Mouse (Mus musculus) small intestine, adult 2 months (tissue): Measurements from ENCODE around the gene Gm6614. TPM values are rescaled to one million over a fixed set of nuclear protein-coding genes. Genes with fewer than 3 reads are reported as not detected.

Experiments
- H3K27ac ChIP-seq: fragments of 200-500 bp; 2 replicates; pipeline ENCODE4 v1.5.1; 2012; ENCODE audit warnings: low read depth, low read length, control low read depth, inconsistent platforms; ENCODE audit not compliant: insufficient read depth
- H3K27me3 ChIP-seq: fragments of 200-500 bp; 2 replicates; pipeline ENCODE4 v1.6.1; 2012; ENCODE audit warnings: mild to moderate bottlenecking, moderate library complexity, low read length, inconsistent platforms; ENCODE audit not compliant: control insufficient read depth, insufficient read depth
- H3K36me3 ChIP-seq: fragments of 200-500 bp; 2 replicates; pipeline ENCODE4 v1.6.1; 2012; ENCODE audit warnings: mild to moderate bottlenecking, low read length, control low read depth, inconsistent platforms; ENCODE audit not compliant: control insufficient read depth, insufficient read depth
- H3K4me1 ChIP-seq: fragments of 200-500 bp; 2 replicates; pipeline ENCODE4 v1.6.1; 2012; ENCODE audit warnings: low read length, inconsistent platforms, mixed read lengths; ENCODE audit not compliant: control insufficient read depth, insufficient read depth, insufficient read length
- H3K4me3 ChIP-seq: fragments of 200-500 bp; 2 replicates; pipeline ENCODE4 v1.5.1; 2012; ENCODE audit warnings: low read depth, mild to moderate bottlenecking, control low read depth, inconsistent platforms, low read length, moderate library complexity
- CTCF ChIP-seq: fragments of 200-500 bp; IDR thresholded peaks from 2 replicates; pipeline ENCODE4 v1.5.1; 2012; ENCODE audit warnings: low read depth, mild to moderate bottlenecking, control low read depth, inconsistent platforms, low read length, moderate library complexity, mixed read lengths; ENCODE audit not compliant: insufficient replicate concordance, insufficient read length; ENCODE audit errors: extremely low read depth
- POLR2A ChIP-seq: fragments of 200-500 bp; IDR thresholded peaks from 2 replicates; pipeline ENCODE4 v1.6.1; 2012; ENCODE audit warnings: low read depth, mild to moderate bottlenecking, control low read depth, inconsistent platforms, low read length, moderate library complexity
- WGBS: fragments of 180-500 bp; shearing (Covaris S2); methylation state at CpG from one replicate; pipeline ENCODE4 v1.1.7; 2018; 5-methylcytosine and 5-hydroxymethylcytosine counted together
- polyA plus RNA-seq: library from polyadenylated mRNA; depleted of rRNA; stranded (reverse); fragments of >200 nt; gene quantifications from 2 replicates; pipeline ENCODE4 v1.2.3, GENCODE M21; 2012; rRNA removed

Gene Gm6614
- polyA plus RNA-seq, 1 experiment: not detected

DNA sequence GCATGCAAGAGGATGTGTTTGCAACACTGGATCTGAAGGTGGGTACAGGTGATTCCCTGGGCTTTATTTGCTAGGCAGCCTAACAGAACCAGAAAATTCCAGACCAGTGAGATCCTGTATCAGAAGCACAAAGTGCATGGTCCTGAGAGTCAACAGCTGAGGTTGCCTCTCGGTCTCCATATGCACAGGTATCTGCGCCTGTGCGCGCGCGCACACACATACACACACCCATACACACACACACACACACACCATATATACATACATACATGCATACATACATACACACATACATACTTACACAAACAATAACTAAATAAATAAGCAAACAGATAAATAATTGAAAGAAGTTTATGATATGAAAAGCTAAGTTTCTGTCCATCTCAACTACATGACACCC, 24.4 kb downstream of the Gm6614 start:
- H3K27me3 ChIP-seq: no peaks in the 10 kb centered on the region
- no peak for TF ChIP-seq POLR2A
- no peak for TF ChIP-seq CTCF
- 96% methylated on average over 6 of the region's 6 CpGs for WGBS
- no peak overlapping the region for H3K27ac ChIP-seq
- no peak overlapping the region for H3K4me3 ChIP-seq
- H3K36me3 ChIP-seq: no peaks in the 10 kb centered on the region
- H3K4me1 ChIP-seq: no peaks in the 10 kb centered on the region

DNA sequence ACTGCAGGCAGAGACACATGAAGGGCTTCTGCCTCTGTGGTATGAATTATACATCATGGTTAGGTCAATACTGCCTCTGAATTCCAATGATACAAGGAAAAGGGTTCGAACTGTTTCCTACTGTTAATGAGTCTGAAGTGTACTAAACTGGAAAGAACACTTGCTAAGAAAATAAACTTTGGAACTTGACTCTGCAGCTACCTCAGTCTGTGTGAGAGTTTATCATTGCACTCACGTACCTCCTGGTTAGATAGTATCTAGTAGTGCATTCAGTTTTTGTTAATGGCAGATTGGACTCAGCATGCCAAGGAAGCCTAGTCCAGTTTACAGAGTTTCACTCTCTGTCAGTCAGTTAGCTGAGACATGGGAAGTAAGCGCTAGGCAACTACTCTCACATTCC, 26.6 kb downstream of the Gm6614 start:
- H3K36me3 ChIP-seq: no peaks in the 10 kb centered on the region
- no peaks in the 10 kb centered on the region for H3K4me1 ChIP-seq
- H3K27ac ChIP-seq: no peak overlapping the region
- TF ChIP-seq POLR2A (no peak), CTCF (no peak)
- WGBS: 61% methylated on average over 3 of the region's 3 CpGs
- no peak overlapping the region for H3K4me3 ChIP-seq
- no peaks in the 10 kb centered on the region for H3K27me3 ChIP-seq

DNA sequence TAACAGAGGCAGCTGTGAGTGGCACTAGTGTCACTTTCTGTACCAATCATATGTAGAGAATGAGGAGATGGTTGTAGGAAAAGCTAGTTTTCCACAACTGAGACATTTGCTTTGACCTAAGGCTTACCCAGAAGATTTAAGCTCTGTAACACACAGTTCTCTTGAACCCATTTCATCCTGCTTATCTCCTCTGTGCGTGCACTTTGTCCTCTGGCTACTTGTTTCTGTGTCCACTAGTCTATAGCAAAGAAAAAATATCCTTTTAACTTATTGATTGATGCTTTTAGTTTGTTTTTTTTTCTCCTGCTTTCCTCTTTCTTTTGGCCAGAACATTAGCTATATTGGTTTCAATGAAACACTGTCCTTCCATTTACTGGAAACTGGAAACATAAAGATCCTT, 48.8 kb downstream of the Gm6614 start:
- no peak overlapping the region for H3K4me3 ChIP-seq
- no peak overlapping the region for H3K27ac ChIP-seq
- WGBS: 54% methylated on average over 1 of the region's 1 CpGs
- TF ChIP-seq CTCF: no peak
- TF ChIP-seq POLR2A: no peak
- no peaks in the 10 kb centered on the region for H3K4me1 ChIP-seq
- H3K27me3 ChIP-seq: no peaks in the 10 kb centered on the region
- no peaks in the 10 kb centered on the region for H3K36me3 ChIP-seq

DNA sequence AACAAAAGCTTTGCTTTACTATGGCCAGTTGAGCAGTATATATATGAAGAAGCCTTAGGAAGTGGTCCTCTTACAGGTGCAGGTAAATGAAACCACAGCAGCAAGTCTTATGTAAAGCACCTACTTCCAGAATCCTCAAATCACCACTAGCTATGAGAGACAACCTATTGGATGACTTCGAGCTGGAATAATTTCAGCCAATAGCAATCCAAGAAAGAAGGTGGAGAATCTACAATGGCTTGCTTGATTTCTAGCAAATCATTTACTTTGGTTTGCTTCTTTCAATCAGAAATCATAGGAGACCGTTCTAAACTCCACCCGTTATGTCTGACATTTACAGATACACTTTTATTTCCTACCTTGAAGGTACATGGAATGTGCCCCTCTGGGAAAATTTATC, 49.4 kb downstream of the Gm6614 start:
- Histone ChIP-seq H3K36me3 (no peaks in the 10 kb centered on the region), H3K27me3 (no peaks in the 10 kb centered on the region), H3K4me3 (no peak overlapping the region), H3K4me1 (no peaks in the 10 kb centered on the region), H3K27ac (no peak overlapping the region)
- TF ChIP-seq CTCF (no peak), POLR2A (no peak)
- WGBS: 69% methylated on average over 3 of the region's 3 CpGs

DNA sequence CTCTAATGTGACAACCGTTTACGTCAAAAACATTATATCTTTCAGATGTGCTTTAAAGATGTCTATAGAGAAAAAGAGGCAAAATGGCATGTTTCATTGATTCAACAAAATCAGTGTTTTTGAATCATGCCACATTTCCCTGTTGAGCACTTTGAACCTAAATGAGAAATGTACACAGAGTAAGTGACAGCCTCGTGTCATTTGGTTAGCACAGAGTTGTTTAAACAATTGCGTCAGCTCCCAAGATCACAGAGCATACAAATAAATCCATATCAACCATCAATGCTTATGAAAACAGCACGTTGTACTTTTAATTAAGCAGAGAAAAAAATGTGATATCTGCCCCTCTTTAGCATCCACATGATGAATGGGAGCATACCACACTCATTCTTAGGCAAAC, 50.7 kb downstream of the Gm6614 start:
- no peaks in the 10 kb centered on the region for H3K4me1 ChIP-seq
- WGBS: 50% methylated on average over 5 of the region's 5 CpGs
- no peaks in the 10 kb centered on the region for H3K27me3 ChIP-seq
- TF ChIP-seq CTCF (no peak), POLR2A (no peak)
- H3K4me3 ChIP-seq: no peak overlapping the region
- no peaks in the 10 kb centered on the region for H3K36me3 ChIP-seq
- no peak overlapping the region for H3K27ac ChIP-seq

DNA sequence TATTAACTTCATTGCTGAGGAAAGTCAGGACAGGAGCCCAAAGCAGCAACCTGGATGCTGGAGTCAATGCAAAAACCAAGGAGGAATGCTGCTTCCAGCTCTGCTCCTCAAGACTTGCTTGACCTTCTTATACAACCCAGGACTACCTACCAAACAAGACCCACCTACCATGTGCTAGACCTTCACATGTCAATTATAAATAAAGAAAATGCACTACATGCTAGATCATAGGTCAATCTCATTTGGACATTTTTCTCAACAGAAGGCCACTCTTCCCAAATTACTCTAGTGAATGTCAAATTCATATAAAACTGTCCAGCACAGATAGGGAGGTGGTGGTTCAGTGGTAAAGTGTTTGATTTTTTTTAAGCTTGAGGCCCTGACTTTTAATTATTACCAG, 64.4 kb downstream of the Gm6614 start, which contains the start of gene Slco1a1:
Gene Slco1a1, minus strand, starts transcription at position 101 of the 400 bp plus-strand sequence.
- Histone ChIP-seq H3K4me1 (no peaks in the 10 kb centered on the region), H3K4me3 (no peak within 1 kb of the TSS), H3K27ac (no peak within 1 kb of the TSS), H3K27me3 (no peaks in the 10 kb centered on the region), H3K36me3 (no peaks in the 10 kb centered on the region)
- TF ChIP-seq CTCF (no peak), POLR2A (no peak)

DNA sequence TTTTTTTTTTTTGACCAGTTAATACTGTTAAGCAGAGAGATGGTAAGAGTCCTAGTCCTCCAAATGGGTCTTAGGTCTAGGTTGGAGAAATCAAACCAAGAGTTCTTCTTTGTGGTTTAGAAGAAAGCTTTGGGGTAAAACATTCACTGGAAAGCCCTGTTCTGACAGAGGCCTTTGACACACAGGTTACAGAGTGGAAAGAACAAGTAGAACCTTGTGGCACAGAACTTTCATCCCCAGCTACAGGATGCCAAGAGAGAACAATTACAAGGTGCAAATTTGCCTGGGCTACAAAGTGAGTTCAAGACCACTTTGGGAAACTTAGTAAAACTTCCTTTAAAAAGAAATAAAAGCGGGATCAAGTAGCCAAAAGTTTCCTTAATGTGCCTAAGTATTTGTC, 70.8 kb downstream of the Gm6614 start:
- Histone ChIP-seq H3K27me3 (no peaks in the 10 kb centered on the region), H3K4me1 (no peaks in the 10 kb centered on the region), H3K36me3 (no peaks in the 10 kb centered on the region), H3K27ac (no peak overlapping the region), H3K4me3 (no peak overlapping the region)
- WGBS: 71% methylated on average over 1 of the region's 1 CpGs
- TF ChIP-seq CTCF (no peak), POLR2A (no peak)

Other genes starting within 250 kb of the Gm6614 start
- not detected in 2 replicates for gene Gm5724, start 237.6 kb downstream of the Gm6614 start, polyA plus RNA-seq
- not detected in 2 replicates for gene Slco1a4, start 155.2 kb downstream of the Gm6614 start, polyA plus RNA-seq
- gene Slco1a1, start 64.5 kb downstream of the Gm6614 start, polyA plus RNA-seq: not detected in 2 replicates
- not detected in 2 replicates for gene Slco1a6, start 197.1 kb upstream of the Gm6614 start, polyA plus RNA-seq